Mouse (Mus musculus): ENCODE measurements around the gene Il27ra. TPM values are rescaled to one million over a fixed set of nuclear protein-coding genes. Genes with fewer than 3 reads are reported as not detected.
"Not testable (repeated sequence)": the region's sequence is repeated elsewhere in the genome, so short reads cannot be mapped to it uniquely, and the experiment has no call there.

Gene Il27ra
- polyA plus RNA-seq, 1 experiment from 2014 or later = 1.5 TPM

DNA sequence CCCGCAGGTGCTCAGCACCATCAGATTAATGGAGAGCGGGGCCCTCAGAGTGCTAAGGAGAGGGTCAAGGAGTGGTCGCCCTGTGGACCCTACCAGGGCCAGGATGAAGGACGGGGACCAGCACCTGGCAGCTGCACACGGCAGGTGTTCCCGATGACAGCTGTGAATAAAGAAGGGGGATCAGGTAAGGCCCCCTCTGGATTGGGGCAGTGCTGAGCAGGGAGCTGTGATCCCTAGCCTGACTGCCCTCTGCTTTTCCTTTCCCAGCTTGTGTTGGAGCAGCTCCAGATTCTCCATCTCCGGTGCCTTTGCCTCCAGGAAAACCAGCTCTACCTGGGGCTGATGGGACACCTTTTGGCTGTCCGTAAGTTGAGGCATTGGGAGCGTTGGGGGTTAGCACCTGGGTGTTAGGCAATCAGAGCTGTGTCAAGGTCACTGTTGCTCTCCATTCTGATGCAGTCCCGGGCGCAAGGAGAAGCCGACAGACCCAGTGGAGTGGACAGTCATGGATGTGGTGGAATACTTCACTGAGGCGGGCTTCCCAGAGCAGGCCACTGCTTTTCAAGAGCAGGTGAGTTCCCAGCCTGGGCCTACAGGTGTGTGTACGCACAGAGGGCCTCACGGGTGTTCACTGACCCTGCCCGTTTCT, 43.2 kb downstream of the Il27ra start:
- H3K4me3 ChIP-seq = peak overlapping the region; percentile 89
- peaks cover 56% of the 10 kb centered on the region for H3K36me3 ChIP-seq
- no peaks in the 10 kb centered on the region for H3K27me3 ChIP-seq (replicated peaks)
- peak overlapping the region; percentile 93 for H3K4me2 ChIP-seq
- H3K9ac ChIP-seq = peak overlapping the region; percentile 90
- 71% methylated on average over 16 of the region's 16 CpGs for WGBS (ENCODE audit: insufficient replicate concordance)
- H3K9me3 ChIP-seq (replicated peaks) = no peaks in the 10 kb centered on the region
- no peak for ATAC-seq
- peak overlapping the region; percentile 88 for H3K27ac ChIP-seq
- peaks cover 60% of the 10 kb centered on the region for H3K4me1 ChIP-seq

DNA sequence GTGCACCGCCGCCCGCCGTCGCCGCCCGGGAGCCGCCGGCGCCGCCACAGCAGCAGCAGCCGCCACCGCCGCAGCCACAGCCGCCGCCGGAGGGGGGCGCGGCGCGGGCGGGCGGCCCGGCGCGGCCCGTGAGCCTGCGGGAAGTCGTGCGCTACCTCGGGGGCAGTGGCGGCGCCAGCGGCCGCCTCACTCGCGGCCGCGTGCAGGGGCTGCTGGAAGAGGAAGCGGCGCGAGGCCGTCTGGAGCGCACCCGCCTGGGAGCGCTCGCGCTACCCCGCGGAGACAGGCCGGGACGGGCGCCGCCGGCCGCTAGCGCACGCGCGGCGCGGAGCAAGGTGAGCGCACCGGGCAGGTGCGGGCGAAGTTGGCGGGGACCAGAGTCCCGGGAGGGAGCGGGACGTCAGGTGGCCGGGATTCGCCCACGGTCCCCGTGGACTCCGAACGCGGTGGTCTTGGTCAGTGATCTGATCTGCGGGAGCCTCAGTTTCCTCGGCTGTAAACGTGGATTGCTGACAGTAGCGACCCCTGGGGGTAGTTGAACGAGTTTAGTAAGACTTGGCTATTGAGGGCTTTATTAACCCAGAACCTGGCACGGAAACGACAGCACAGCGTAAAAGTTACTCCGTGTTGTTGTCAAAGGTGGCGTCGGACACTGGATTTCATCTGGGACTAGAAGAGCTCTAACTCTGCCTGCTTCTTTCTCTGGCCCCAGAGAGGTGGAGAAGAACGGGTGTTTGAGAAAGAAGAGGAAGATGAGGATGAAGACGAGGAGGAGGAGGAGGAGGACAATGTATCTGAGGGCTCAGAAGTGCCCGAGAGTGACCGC, 43.9 kb downstream of the Il27ra start:
- ATAC-seq = 0 out of 2 replicates have a peak, but pooled peaks have one; percentile 9
- WGBS (ENCODE audit: insufficient replicate concordance) = 1% methylated on average over 83 of the region's 92 CpGs
- H3K36me3 ChIP-seq = peaks cover 62% of the 10 kb centered on the region

DNA sequence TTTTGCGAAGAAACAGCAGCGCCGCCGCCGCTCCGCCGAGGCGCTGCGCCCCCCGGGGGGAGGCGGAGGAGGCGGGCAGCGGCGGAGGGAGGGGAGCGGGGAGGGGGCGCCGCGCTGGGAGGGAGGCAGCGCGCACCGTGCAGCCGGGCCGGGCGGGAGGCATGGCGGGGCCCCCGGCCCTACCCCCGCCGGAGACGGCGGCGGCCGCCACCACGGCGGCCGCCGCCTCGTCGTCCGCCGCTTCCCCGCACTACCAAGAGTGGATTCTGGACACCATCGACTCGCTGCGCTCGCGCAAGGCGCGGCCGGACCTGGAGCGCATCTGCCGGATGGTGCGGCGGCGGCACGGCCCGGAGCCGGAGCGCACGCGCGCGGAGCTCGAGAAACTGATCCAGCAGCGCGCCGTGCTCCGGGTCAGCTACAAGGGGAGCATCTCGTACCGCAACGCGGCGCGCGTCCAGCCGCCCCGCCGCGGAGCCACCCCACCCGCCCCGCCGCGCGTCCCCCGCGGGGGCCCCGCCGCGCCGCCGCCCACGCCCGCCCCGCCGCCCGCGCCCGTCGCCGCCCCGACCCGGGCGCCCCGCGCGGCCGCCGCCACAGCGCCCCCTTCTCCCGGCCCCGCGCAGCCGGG, 44.8 kb downstream of the Il27ra start, which contains the start of gene Samd1:
Gene Samd1 (plus strand): TSS at position 162 of the 631 bp plus-strand sequence.
- Histone ChIP-seq H3K9ac (peak within 1 kb of the TSS; percentile 94), H3K36me3 (peaks cover 59% of the 10 kb centered on the region), H3K27me3 (replicated peaks) (no peaks in the 10 kb centered on the region), H3K27ac (peak within 1 kb of the TSS; percentile 95), H3K4me1 (peaks cover 60% of the 10 kb centered on the region), H3K9me3 (replicated peaks) (no peaks in the 10 kb centered on the region), H3K4me3 (peak within 1 kb of the TSS; percentile 89), H3K4me2 (peak within 1 kb of the TSS; percentile 97)
- no peak for ATAC-seq
- WGBS (ENCODE audit: insufficient replicate concordance) = 0% methylated on average over 49 of the region's 112 CpGs

More for the DNA sequence above, 43.9 kb downstream of the Il27ra start:
- peak overlapping the region; percentile 93 for H3K4me2 ChIP-seq
- H3K9me3 ChIP-seq (replicated peaks) = no peaks in the 10 kb centered on the region
- peak overlapping the region; percentile 89 for H3K4me3 ChIP-seq
- peaks cover 60% of the 10 kb centered on the region for H3K4me1 ChIP-seq
- no peaks in the 10 kb centered on the region for H3K27me3 ChIP-seq (replicated peaks)
- peak overlapping the region; percentile 88 for H3K27ac ChIP-seq
- peak overlapping the region; percentile 90 for H3K9ac ChIP-seq

GRCm38 (mm10) chr8:83996567-83997505, 45.6 kb downstream of the Il27ra start:
- Histone ChIP-seq H3K4me2 (peak overlapping the region; percentile 97), H3K36me3 (peaks cover 54% of the 10 kb centered on the region), H3K27me3 (replicated peaks) (no peaks in the 10 kb centered on the region), H3K9me3 (replicated peaks) (no peaks in the 10 kb centered on the region), H3K27ac (peak overlapping the region; percentile 95), H3K4me3 (peak overlapping the region; percentile 89), H3K4me1 (peaks cover 62% of the 10 kb centered on the region), H3K9ac (peak overlapping the region; percentile 94)
- 2% methylated on average over 58 of the region's 103 CpGs for WGBS (ENCODE audit: insufficient replicate concordance)
- peak; percentile 85 for ATAC-seq

GRCm38 (mm10) chr8:83995973-83996372, 46.4 kb downstream of the Il27ra start:
- H3K4me2 ChIP-seq = peak overlapping the region; percentile 97
- peaks cover 54% of the 10 kb centered on the region for H3K36me3 ChIP-seq
- peak overlapping the region; percentile 95 for H3K27ac ChIP-seq

GRCm38 (mm10) chr8:83994030-83994429, 48.4 kb downstream of the Il27ra start:
- Histone ChIP-seq H3K27me3 (replicated peaks) (no peaks in the 10 kb centered on the region), H3K4me2 (no peak overlapping the region), H3K9me3 (replicated peaks) (no peaks in the 10 kb centered on the region), H3K4me1 (peaks cover 53% of the 10 kb centered on the region), H3K4me3 (no peak overlapping the region), H3K27ac (0 out of 2 replicates have a peak overlapping the region, but pooled peaks have one; percentile 51), H3K9ac (no peak overlapping the region; the same call in 1 of the 2 replicates), H3K36me3 (peaks cover 50% of the 10 kb centered on the region)
- no peak for ATAC-seq
- 57% methylated on average over 3 of the region's 3 CpGs for WGBS (ENCODE audit: insufficient replicate concordance)

More at GRCm38 (mm10) chr8:83995973-83996372, 46.4 kb downstream of the Il27ra start:
- H3K9me3 ChIP-seq (replicated peaks) = no peaks in the 10 kb centered on the region
- peak overlapping the region; percentile 89 for H3K4me3 ChIP-seq
- H3K4me1 ChIP-seq = peaks cover 63% of the 10 kb centered on the region
- no peak for ATAC-seq
- no peaks in the 10 kb centered on the region for H3K27me3 ChIP-seq (replicated peaks)
- H3K9ac ChIP-seq = peak overlapping the region; percentile 94; the same call in 1 of the 2 replicates
- 38% methylated on average over 12 of the region's 12 CpGs for WGBS (ENCODE audit: insufficient replicate concordance)

GRCm38 (mm10) chr8:83992488-83992887, 49.9 kb downstream of the Il27ra start:
- WGBS (ENCODE audit: insufficient replicate concordance) = 29% methylated on average over 2 of the region's 2 CpGs
- peak overlapping the region; percentile 12; the same call in 1 of the 2 replicates for H3K4me2 ChIP-seq
- peak overlapping the region; percentile 33 for H3K27ac ChIP-seq
- H3K4me3 ChIP-seq = no peak overlapping the region
- H3K4me1 ChIP-seq = peaks cover 49% of the 10 kb centered on the region
- no peaks in the 10 kb centered on the region for H3K9me3 ChIP-seq (replicated peaks)
- no peaks in the 10 kb centered on the region for H3K27me3 ChIP-seq (replicated peaks)
- peaks cover 62% of the 10 kb centered on the region for H3K36me3 ChIP-seq
- H3K9ac ChIP-seq = no peak overlapping the region; the same call in 1 of the 2 replicates
- peak; percentile 67 for ATAC-seq

DNA sequence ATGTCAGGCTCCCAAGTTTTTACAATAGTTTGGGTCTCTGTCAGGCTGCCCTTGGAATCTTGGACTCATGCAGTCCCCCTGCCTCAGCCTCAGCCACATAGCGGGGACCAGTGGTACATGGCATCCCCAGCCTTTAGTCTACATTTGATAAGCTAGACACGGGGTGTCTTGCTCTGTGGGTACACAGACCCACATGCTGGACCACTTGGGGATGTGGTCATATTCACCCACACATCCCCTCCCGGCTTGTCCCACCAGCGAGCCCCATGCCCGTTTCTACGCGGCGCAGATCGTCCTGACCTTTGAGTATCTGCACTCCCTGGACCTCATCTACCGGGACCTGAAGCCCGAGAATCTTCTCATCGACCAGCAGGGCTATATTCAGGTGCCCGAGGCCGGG, 52.2 kb downstream of the Il27ra start:
- no peaks in the 10 kb centered on the region for H3K27me3 ChIP-seq (replicated peaks)
- H3K9me3 ChIP-seq (replicated peaks) = no peaks in the 10 kb centered on the region
- no peak overlapping the region for H3K4me2 ChIP-seq
- H3K36me3 ChIP-seq = peaks cover 80% of the 10 kb centered on the region
- ATAC-seq = no peak
- H3K9ac ChIP-seq = no peak overlapping the region
- peaks cover 38% of the 10 kb centered on the region for H3K4me1 ChIP-seq
- no peak overlapping the region for H3K27ac ChIP-seq
- H3K4me3 ChIP-seq = no peak overlapping the region
- WGBS (ENCODE audit: insufficient replicate concordance) = 88% methylated on average over 14 of the region's 14 CpGs

GRCm38 (mm10) chr8:83989243-83989642, 53.1 kb downstream of the Il27ra start:
- Histone ChIP-seq H3K27me3 (replicated peaks) (no peaks in the 10 kb centered on the region), H3K4me2 (no peak overlapping the region), H3K36me3 (peaks cover 80% of the 10 kb centered on the region), H3K4me3 (no peak overlapping the region), H3K9ac (no peak overlapping the region), H3K4me1 (peaks cover 31% of the 10 kb centered on the region), H3K9me3 (replicated peaks) (no peaks in the 10 kb centered on the region), H3K27ac (no peak overlapping the region)
- 55% methylated on average over 7 of the region's 7 CpGs for WGBS (ENCODE audit: insufficient replicate concordance)
- ATAC-seq = no peak

GRCm38 (mm10) chr8:83983222-83983621, 59.2 kb downstream of the Il27ra start:
- H3K27ac ChIP-seq; H3K4me2 ChIP-seq; H3K9me3 ChIP-seq (replicated peaks); H3K4me3 ChIP-seq; H3K27me3 ChIP-seq (replicated peaks); H3K9ac ChIP-seq; ATAC-seq: not testable (repeated sequence)
- Histone ChIP-seq H3K4me1 (peaks cover 16% of the 10 kb centered on the region), H3K36me3 (peaks cover 83% of the 10 kb centered on the region)
- 96% methylated on average over 2 of the region's 2 CpGs for WGBS (ENCODE audit: insufficient replicate concordance)

- Histone ChIP-seq H3K4me3 (no peak overlapping the region), H3K27ac (no peak overlapping the region), H3K36me3 (peaks cover 79% of the 10 kb centered on the region), H3K4me1 (peaks cover 24% of the 10 kb centered on the region), H3K9ac (no peak overlapping the region), H3K4me2 (no peak overlapping the region), H3K27me3 (replicated peaks) (no peaks in the 10 kb centered on the region), H3K9me3 (replicated peaks) (0 out of 2 replicates have a peak, but pooled peaks cover 3% of the 10 kb centered on the region)
- 57% methylated on average over 4 of the region's 4 CpGs for WGBS (ENCODE audit: insufficient replicate concordance)
- ATAC-seq = peak; percentile 75
These were observed 59.9 kb downstream of the Il27ra start for GRCm38 (mm10) chr8:83982449-83982848.
